Mouse (Mus musculus) hindbrain, postnatal 0 days (tissue): ENCODE data around the gene Plcxd2. TPM values are rescaled to one million over a fixed set of nuclear protein-coding genes. Genes with fewer than 3 reads are reported as not detected.

Experiments
- ATAC-seq: fragments of 200-750 bp; cut with Nextera tagmentation; 2 replicates; pipeline ENCODE4 v1.8.0; 2017; ENCODE audit warnings: mild to moderate bottlenecking, moderate TSS enrichment, moderate library complexity
- DNase-seq: peaks from one replicate; pipeline ENCODE4 v3.0.0-alpha.2; 2015; ENCODE audit warnings: low spot score
- H3K27ac ChIP-seq: fragments of 300-500 bp; sonication (generic); 2 replicates; pipeline ENCODE4 v1.5.1; 2014; ENCODE audit warnings: mild to moderate bottlenecking
- H3K27me3 ChIP-seq: fragments of 300-500 bp; sonication (generic); 2 replicates; pipeline ENCODE4 v1.6.1; 2014; ENCODE audit warnings: low read length, mixed read lengths; ENCODE audit not compliant: insufficient read depth
- H3K36me3 ChIP-seq: fragments of 300-500 bp; sonication (generic); 2 replicates; pipeline ENCODE4 v1.6.1; 2014; ENCODE audit warnings: low read length, mixed read lengths; ENCODE audit not compliant: insufficient read depth
- H3K4me1 ChIP-seq: fragments of 300-500 bp; sonication (generic); 2 replicates; pipeline ENCODE4 v1.6.1; 2014; ENCODE audit warnings: antibody characterized with exemption, low read length, mixed read lengths; ENCODE audit not compliant: insufficient read depth
- H3K4me2 ChIP-seq: fragments of 300-500 bp; sonication (generic); 2 replicates; pipeline ENCODE4 v1.6.1; 2014; ENCODE audit warnings: low read depth, mild to moderate bottlenecking, low read length, moderate library complexity, mixed read lengths
- H3K4me3 ChIP-seq: fragments of 300-500 bp; sonication (generic); 2 replicates; pipeline ENCODE4 v1.5.1; 2014; ENCODE audit warnings: low read length
- H3K9ac ChIP-seq: fragments of 300-500 bp; sonication (generic); replicated peaks from 2 replicates; pipeline ENCODE4 v1.6.1; 2014; ENCODE audit warnings: mild to moderate bottlenecking, low read length, moderate library complexity, mixed read lengths
- H3K9me3 ChIP-seq: fragments of 300-500 bp; sonication (generic); 2 replicates; pipeline ENCODE4 v1.6.1; 2016; ENCODE audit warnings: low read length, mixed read lengths
- CTCF ChIP-seq: IDR thresholded peaks from 2 replicates; pipeline ENCODE4 v1.5.1; 2016; ENCODE audit warnings: antibody characterized with exemption, control low read depth, low read depth
- WGBS: fragments of 180-500 bp; shearing (Covaris S2); extraction: QIAGEN DNeasy Blood & Tissue Kit; methylation state at CpG from one replicate; pipeline ENCODE4 v1.1.7; 2014; 5-methylcytosine and 5-hydroxymethylcytosine counted together
- polyA plus RNA-seq: library from polyadenylated mRNA; unstranded; fragments of >200 nt; fragmentation: Nextera tagmentation; extraction: Ambion mirVana; gene quantifications from 2 replicates; pipeline ENCODE4 v1.2.1, GENCODE M21; 2015
- total RNA-seq: library from RNA; depleted of rRNA; stranded (reverse); fragments of >200 nt; gene quantifications from 2 replicates; pipeline ENCODE4 v1.2.3, GENCODE M21; 2014

The Plcxd2 gene
- total and polyA plus RNA-seq, 2 experiments from 2014 or later, result 12.7 to 38.3 TPM

DNA sequence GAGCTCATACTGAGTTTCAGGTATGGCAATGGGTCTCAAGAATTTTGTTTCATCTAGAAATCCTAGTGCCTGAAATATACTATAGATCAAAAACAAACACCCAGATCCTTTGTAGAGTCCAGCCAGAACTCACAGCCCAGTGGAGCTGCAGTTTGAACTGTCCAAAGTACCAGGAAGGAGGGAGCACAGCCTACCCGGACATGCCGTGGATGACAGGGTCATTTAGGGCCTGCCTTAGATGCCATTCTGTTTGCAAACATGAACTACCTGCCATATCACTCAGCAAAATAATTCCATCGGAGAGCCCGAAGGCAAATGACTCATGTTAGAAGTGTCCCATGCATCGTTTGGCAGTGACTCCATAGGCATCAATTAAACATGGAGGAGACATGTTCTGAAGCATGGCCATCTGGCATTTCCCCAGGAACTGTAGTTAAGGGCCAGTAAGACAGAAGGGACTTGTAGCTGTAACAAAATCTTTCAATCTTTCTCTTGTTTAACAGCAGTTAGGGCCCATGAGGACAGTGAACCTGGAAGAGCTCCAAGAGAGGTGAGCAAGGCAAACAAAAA lies 1.9 kb downstream of the Plcxd2 start:
- Histone ChIP-seq H3K36me3 (no peaks in the 10 kb centered on the region), H3K4me1 (peaks cover 11% of the 10 kb centered on the region), H3K27ac (no peak overlapping the region), H3K4me3 (peak overlapping the region; percentile 67), H3K27me3 (no peaks in the 10 kb centered on the region), H3K9ac (no peak overlapping the region), H3K9me3 (no peaks in the 10 kb centered on the region), H3K4me2 (peak overlapping the region; percentile 94)
- WGBS, result 55% methylated on average over 5 of the region's 5 CpGs
- DNase-seq, result peak; percentile 57
- no peak for TF ChIP-seq CTCF
- no peak for ATAC-seq

DNA sequence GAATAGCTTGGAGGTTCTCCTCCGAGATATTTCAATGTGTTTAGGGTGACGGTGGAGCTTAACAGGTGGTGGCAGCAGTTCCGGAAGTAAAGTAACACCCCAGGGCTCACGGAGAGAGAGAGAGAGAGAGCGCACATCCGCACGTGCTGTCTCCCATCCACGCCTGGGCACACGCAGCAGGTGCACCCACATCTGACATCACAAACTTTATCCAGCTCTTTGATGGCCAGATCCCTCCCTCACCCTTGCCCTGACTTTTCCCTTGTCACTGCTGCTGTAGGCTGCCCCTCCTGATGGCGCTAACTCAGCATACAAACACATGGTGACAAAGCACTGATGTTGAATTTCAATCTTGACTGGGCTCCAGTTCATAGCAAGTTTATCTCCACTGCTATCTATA lies 3.8 kb downstream of the Plcxd2 start:
- H3K4me3 ChIP-seq, result no peak overlapping the region
- DNase-seq (no peak), ATAC-seq (no peak)
- no peak for TF ChIP-seq CTCF
- H3K27me3 ChIP-seq, result no peaks in the 10 kb centered on the region
- H3K4me1 ChIP-seq, result peaks cover 11% of the 10 kb centered on the region
- WGBS, result 79% methylated on average over 10 of the region's 10 CpGs
- H3K9me3 ChIP-seq, result no peaks in the 10 kb centered on the region
- H3K9ac ChIP-seq, result no peak overlapping the region
- no peak overlapping the region for H3K27ac ChIP-seq
- no peaks in the 10 kb centered on the region for H3K36me3 ChIP-seq
- H3K4me2 ChIP-seq, result no peak overlapping the region

DNA sequence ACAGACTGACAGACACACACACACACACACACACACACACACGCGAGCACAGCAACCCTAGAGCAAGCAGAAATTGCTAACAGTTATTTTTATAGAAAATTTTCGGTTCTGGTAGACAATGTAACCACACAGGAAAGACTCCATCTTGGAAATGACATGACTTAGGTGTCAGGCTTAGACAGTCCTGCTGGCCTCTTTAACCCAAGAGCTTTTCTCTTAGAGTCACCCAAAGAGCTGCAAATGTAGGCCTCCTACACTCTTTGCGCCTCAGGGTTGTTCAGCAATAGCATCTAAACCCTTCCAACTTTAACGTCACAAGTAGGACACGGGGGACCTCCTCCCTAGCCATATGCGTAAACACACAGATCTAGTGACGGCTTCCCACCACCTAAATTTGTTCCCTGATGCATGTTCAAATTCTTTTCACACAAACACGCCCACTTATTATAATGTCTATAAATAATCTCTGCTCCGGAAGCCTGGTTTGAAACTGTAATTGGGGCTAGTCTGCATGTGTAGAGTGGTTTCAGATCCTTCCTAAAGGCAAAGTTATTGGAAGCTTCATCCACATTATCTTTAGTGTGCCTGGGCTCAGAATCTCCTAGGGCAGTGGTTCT lies 8.4 kb downstream of the Plcxd2 start:
- no peak overlapping the region for H3K9ac ChIP-seq
- no peaks in the 10 kb centered on the region for H3K27me3 ChIP-seq
- ATAC-seq, result no peak
- H3K4me2 ChIP-seq, result no peak overlapping the region
- no peaks in the 10 kb centered on the region for H3K9me3 ChIP-seq
- no peaks in the 10 kb centered on the region for H3K36me3 ChIP-seq
- no peaks in the 10 kb centered on the region for H3K4me1 ChIP-seq
- no peak overlapping the region for H3K27ac ChIP-seq
- DNase-seq, result no peak
- no peak for TF ChIP-seq CTCF
- no peak overlapping the region for H3K4me3 ChIP-seq
- 87% methylated on average over 10 of the region's 10 CpGs for WGBS

DNA sequence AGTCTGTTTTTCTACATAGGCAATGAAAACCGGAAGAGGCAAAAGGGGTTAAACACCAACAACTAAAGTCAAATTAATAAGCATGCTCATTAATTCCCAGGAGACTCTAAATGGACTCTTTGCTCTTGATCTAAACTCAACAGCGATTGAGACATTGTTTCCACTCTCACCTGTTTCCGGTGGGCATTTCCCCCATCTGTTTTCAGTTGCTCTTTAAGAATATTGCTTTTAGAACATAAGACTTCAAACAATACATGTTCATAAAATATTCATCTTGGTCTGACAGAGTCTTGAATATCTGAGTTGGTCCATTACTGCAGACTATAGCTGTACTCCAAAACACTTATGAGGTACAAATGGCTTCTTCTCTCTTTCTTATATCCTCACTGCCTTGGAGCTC lies 9.0 kb downstream of the Plcxd2 start:
- H3K9me3 ChIP-seq, result no peaks in the 10 kb centered on the region

DNA sequence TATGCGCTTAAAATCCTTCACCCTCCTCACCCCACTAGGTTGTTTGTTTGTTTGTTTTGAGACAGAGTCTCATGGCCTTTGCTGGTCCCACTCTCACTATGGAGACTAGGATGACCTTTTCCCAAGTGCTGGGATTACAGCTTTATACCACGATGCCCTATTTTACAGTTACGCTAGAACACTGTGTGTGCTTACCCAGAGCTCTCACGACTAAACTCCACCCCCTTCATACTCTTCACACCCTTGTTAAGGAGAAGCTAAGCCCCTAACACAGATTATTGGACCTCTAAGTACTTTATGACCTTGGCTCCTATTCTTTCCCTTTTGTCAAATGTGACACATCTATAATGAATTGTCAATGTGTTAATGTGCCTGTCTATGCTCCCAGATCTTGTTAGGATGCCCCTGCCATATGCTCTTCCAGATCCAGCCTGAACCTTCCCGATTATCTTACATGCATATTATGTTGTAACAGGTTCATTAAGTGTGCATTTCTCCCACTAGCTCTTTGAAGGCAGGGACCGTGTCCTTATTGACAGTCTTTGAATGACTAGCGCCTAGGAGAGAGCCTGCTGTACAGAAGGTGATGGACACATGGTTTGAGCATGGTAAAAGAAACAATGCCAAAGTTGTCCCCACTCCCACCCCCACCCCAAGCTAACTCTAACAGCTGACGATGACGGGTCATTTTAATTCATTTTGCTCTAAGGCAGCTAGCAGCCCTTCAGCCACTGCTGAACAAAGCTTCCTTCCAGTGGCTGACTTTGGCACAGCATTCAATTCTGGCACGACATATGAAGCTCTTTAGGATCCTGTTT lies 10.4 kb downstream of the Plcxd2 start:
- WGBS, result 30% methylated on average over 10 of the region's 10 CpGs
- TF ChIP-seq CTCF, result peak; percentile 39
- H3K9me3 ChIP-seq, result no peaks in the 10 kb centered on the region
- H3K4me3 ChIP-seq, result no peak overlapping the region
- H3K4me1 ChIP-seq, result no peaks in the 10 kb centered on the region
- no peak overlapping the region for H3K9ac ChIP-seq
- DNase-seq (peak; percentile 66), ATAC-seq (peak; percentile 77)
- 0 out of 2 replicates have a peak overlapping the region, but pooled peaks have one; percentile 5 for H3K4me2 ChIP-seq
- H3K36me3 ChIP-seq, result no peaks in the 10 kb centered on the region
- no peak overlapping the region for H3K27ac ChIP-seq
- H3K27me3 ChIP-seq, result no peaks in the 10 kb centered on the region

More for the DNA sequence above, 9.0 kb downstream of the Plcxd2 start:
- Histone ChIP-seq H3K4me1 (no peaks in the 10 kb centered on the region), H3K9ac (no peak overlapping the region), H3K27ac (no peak overlapping the region), H3K4me2 (no peak overlapping the region), H3K4me3 (no peak overlapping the region), H3K27me3 (no peaks in the 10 kb centered on the region), H3K36me3 (no peaks in the 10 kb centered on the region)
- no peak for TF ChIP-seq CTCF
- WGBS, result 80% methylated on average over 3 of the region's 3 CpGs
- ATAC-seq, result no peak
- DNase-seq, result no peak

DNA sequence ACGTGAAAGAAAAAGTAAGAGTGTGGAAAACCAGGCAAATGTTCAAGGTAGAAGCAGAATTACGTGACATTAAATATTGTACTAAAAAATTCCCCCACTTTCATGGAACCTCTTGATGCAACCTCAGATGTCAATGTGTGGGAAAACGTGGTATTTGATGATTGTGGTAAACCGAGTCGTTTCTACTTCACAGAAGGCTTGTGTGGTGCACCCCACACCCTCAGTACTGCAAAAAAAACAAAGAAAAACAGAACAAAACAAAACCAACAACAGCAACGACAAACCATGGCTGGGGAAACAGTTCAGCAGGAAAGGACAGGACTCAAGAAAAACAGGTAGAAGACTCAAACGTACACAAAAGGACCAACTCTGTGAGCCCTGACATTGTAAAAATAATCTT lies 11.8 kb downstream of the Plcxd2 start:
- Histone ChIP-seq H3K27me3 (no peaks in the 10 kb centered on the region), H3K4me2 (no peak overlapping the region), H3K4me3 (no peak overlapping the region), H3K4me1 (no peaks in the 10 kb centered on the region), H3K27ac (no peak overlapping the region), H3K9me3 (no peaks in the 10 kb centered on the region), H3K36me3 (no peaks in the 10 kb centered on the region), H3K9ac (no peak overlapping the region)
- DNase-seq (no peak), ATAC-seq (no peak)
- 86% methylated on average over 7 of the region's 7 CpGs for WGBS
- no peak for TF ChIP-seq CTCF
